Mouse (Mus musculus) left cerebral cortex, postnatal 25 days (tissue): Measurements from ENCODE around the gene Rpl5. TPM values are rescaled to one million over a fixed set of nuclear protein-coding genes. Genes with fewer than 3 reads are reported as not detected.
"Not testable (repeated sequence)": the region's sequence is repeated elsewhere in the genome, so short reads cannot be mapped to it uniquely, and the experiment has no call there.

Source experiments
- DNase-seq, 2 experiments: peaks; one replicate each; pipeline ENCODE4 v3.0.0; 2022; ENCODE audit warnings: low spot score in 2 of 2, mixed read lengths in 1 of 2
- intact Hi-C: fragments of 180-260 bp; cut with DNase I; formaldehyde crosslinking; loops from one replicate; pipeline ENCODE4 v1.15.1; 2025
- total RNA-seq, 2 experiments: library from RNA; stranded (reverse); gene quantifications; 2 replicates each; pipeline ENCODE4 v1.2.3; 2021

Rpl5 gene
- total RNA-seq, 2 experiments from 2014 or later: 60.7 to 67.6 TPM

- intact Hi-C loops: no loop called here
- DNase-seq: no peak
Observed at GRCm38 (mm10) chr5:107936625-107937389, 36.5 kb downstream of the Rpl5 start.

GRCm38 (mm10) chr5:107938483-107938882 lies 38.2 kb downstream of the Rpl5 start:
- DNase-seq, intact Hi-C loops: not testable (repeated sequence)

DNA sequence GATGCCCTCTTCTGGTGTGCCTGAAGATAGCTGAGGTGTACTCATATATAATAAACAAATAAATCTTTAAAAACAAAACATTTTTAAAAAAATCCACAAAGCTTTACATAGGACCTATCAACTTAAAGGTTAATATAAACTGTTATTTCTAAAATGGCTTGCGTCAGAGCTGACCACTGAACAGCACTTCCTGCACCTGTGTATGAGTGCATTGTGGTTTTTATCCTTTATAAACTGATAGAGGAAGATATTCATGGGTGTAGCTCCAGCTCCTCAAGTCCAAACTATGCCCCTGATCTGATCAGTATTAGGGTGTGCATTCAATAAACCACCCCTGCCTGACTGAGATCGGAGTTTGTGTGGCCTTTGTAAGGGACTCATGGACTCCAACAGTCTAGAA lies 38.6 kb downstream of the Rpl5 start:
- intact Hi-C loops: no loop called here
- DNase-seq: no peak

DNA sequence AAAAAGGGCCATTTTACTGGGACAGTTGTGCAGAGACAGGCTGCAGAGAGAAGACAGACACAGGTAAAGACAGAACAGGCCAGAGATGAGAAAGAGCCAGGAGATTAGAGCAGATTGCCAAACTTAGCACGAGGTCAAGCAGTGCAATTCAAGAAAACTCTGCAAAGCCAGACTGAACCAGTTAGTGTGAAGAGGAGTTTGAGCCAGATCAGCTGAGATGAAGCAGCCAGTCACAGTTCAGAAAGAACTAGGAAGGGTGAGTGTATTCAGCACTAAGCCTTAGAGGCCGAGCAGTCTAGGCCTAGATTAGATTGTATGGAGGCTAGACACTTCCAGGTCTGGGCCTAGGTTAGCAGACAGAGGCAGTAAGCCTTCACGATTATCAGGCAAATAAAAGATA lies 39.4 kb downstream of the Rpl5 start:
- DNase-seq: no peak
- intact Hi-C loops: no loop called here

- intact Hi-C loops: no loop called here
Observed at GRCm38 (mm10) chr5:107941222-107941621, 40.9 kb downstream of the Rpl5 start.

GRCm38 (mm10) chr5:107942941-107943340 lies 42.6 kb downstream of the Rpl5 start:
- no peak for DNase-seq
- intact Hi-C loops: no loop called here

More at GRCm38 (mm10) chr5:107941222-107941621, 40.9 kb downstream of the Rpl5 start:
- DNase-seq: no peak

- intact Hi-C loops: no loop called here
- DNase-seq: no peak
Observed at GRCm38 (mm10) chr5:107943526-107943925, 43.2 kb downstream of the Rpl5 start.

GRCm38 (mm10) chr5:107946475-107946874 lies 46.2 kb downstream of the Rpl5 start:
- intact Hi-C loops: no loop called here
- no peak for DNase-seq

- intact Hi-C loops: no loop called here
- DNase-seq: no peak
Observed at GRCm38 (mm10) chr5:107947548-107947947, 47.2 kb downstream of the Rpl5 start.

GRCm38 (mm10) chr5:107948899-107949298 lies 48.6 kb downstream of the Rpl5 start:
- DNase-seq: no peak
- intact Hi-C loops: no loop called here

DNA sequence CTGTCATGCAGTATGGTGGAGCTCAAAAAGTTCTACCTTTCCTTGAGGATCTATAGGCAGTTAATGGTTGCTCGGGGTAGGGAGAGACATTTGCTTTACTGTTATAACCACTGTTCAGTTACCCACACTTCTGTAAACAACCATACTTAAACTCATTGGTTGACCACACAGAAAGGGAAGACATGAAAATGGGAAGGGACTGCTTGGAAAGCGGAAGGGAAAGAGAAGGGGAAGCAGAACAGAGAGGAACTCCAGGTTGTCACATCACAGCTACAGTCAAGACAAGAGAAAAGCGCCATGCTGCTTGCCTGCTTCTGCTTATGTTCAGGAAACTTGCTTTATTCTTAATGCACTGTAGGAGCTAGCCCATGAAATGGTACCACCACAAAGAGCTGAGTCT lies 49.3 kb downstream of the Rpl5 start:
- intact Hi-C loops: no loop called here
- no peak for DNase-seq

DNA sequence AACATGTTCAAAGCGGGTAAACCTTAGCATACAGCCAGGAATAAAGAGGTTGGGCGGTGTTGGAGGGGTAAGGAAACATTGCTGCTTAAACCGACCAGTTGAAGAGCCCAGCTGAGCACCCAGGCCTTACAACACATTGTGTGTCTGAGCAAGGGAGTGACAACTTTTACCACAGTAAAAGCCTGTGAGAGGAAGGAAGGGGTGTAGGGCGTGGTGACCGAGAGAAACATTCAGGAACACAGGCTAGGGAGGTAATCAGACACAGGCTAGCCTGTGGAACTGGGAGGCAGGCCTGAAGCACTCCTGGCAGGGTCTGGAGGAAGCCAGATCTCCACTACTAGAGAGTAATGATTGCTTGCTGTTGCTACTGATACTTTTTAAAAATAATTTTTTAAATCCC lies 50.3 kb downstream of the Rpl5 start:
- intact Hi-C loops: no loop called here
- no peak for DNase-seq

Other genes with a start within 250 kb of the Rpl5 start
- not detected for gene Gfi1, start 174.5 kb upstream of the Rpl5 start, total RNA-seq
- not detected for gene Ube2d2b, start 70.4 kb upstream of the Rpl5 start, total RNA-seq
- 10 to 100 TPM; 71.4 to 78.3 TPM for gene Evi5, start 25.4 kb upstream of the Rpl5 start, total RNA-seq
- gene Fam69a, start 86.6 kb downstream of the Rpl5 start, total RNA-seq: 10 to 100 TPM; 31.4 to 32.1 TPM
- gene Mtf2, start 165.2 kb downstream of the Rpl5 start, total RNA-seq: 10 to 100 TPM; 51.7 to 55.8 TPM
- gene Tmed5, start 232.1 kb downstream of the Rpl5 start, total RNA-seq: 10 to 100 TPM; 25.5 to 25.6 TPM
- 1 to 10 TPM; 1.0 to 1.1 TPM for gene Ccdc18, start 232.4 kb downstream of the Rpl5 start, total RNA-seq